Mouse (Mus musculus) cerebellum, adult 11-12 months (tissue): Measurements from ENCODE around the gene Zfp324.
A peak's percentile ranks its signal among the peaks of the same experiment; 100 is the strongest.
"Not testable (repeated sequence)": the region's sequence is repeated elsewhere in the genome, so short reads cannot be mapped to it uniquely, and the experiment has no call there.

Experiments
- DNase-seq: peaks from one replicate; pipeline ENCODE4 v3.0.0; 2022

The Zfp324 gene

DNA sequence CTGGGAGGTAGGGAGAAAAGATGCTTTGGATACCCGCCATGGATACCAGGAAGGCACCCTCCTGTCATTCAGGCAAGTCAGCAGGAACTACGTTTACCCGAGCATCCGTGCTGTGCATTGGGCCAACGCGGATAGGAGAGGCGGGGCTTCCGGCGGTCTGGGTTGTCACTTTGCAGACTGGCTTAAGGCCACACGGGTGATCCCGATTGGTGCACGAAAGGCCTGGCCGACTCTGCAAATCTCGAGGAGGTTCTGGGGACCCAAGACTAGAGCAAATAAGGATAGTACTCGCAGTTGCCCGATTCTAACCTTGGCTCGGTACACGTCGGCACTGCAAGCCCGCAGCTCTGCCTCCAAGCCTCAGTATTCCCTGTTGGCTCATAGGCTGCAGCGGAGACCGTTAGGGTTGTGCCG is at the start of gene Zfp324:
Gene Zfp324 (plus strand): TSS at position 161 of the 414 bp plus-strand sequence.
- DNase-seq, result peak; percentile 94

DNA sequence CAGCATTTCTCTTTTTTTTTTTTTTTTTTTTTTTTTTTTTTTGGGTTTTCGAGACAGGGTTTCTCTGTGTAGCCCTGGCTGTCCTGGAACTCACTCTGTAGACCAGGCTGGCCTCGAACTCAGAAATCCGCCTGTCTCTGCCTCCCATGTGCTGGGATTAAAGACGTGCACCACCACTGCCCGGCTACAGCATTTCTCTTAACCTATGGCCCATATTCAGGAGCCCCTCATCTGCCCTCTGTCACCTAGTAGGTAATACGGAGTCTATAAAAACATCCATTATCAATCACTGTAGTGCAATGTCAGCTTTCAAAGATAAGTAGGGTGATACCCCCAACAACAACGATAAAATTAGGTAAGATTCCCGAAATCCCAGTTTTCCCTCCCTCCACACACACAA is 45.1 kb upstream of the Zfp324 start:
- DNase-seq, result not testable (repeated sequence)

DNA sequence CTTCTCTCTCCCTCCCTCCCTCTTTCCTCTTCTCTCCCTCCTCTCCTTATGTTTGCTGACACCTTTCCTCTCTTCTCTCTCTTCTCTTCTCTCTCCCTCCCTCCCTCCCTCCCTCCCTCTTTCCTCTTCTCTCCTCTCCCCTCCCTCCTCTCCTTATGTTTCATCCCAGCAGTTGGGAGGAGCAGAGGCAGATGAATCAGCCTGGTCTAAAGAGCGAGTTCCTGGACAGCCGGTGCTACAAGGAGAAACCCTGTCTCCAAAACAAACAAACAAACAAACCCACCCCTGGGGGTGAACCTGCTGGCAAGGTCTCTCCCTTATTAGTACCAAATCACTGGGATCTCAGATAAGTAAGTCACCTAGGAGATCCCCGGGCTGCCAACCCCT is 44.3 kb upstream of the Zfp324 start:
- DNase-seq, result no peak

DNA sequence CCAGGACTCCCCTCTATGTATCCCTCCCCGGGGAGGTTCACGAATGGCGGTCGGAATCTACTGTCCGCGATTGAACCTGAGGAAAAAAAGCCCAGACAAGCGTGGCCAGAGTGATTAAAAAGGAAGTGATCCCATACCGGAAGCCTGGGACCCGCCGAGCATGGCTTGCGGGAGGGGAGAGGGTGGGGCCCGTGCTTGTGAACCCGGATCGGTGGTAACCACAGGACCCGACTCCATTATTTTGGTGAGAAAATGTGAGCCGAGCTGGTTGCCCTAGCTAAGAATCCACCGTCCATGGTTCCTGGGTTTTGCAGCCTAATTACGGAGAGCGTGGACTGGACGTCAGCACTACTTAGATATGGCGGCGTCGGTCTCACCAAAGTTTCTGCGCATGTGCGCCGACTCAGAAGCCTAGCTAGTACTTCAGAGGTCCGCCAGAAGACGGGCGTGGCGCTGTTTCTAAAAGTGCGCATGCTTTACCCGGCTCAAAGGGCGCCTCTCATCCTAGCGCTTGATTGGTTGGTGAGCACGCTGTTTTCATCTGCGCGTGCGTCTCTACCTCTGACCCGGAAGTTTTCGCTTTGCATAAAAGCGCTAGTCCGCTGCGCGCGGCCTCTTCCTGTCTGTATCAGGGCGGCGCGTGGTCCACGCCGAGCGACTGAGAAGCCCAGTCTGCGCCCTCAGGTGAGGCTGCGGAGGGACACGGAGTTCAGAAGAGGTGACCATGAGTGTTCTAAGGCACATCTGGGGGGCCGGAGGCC is 43.8 kb upstream of the Zfp324 start, which contains the start of gene Rps5:
Gene Rps5 (plus strand): TSS at position 586 of the 761 bp plus-strand sequence.
- peak; percentile 99 for DNase-seq

DNA sequence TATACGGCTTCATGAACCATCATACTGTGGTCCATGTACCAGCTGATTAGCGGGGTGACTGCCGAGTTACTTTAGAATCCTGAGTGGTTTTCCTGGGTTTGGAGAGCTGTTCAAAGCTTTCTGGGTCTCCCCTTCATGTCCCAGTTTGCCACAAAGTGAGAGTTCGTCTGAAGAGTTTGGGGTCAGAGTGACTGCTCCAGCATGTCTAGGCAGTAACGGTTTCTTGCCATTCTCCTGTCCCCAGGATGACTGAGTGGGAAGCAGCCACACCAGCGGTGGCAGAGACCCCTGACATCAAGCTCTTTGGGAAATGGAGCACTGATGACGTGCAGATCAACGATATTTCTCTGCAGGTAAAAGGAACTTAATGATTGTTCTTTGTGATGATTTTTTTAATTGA is 42.9 kb upstream of the Zfp324 start:
- no peak for DNase-seq

DNA sequence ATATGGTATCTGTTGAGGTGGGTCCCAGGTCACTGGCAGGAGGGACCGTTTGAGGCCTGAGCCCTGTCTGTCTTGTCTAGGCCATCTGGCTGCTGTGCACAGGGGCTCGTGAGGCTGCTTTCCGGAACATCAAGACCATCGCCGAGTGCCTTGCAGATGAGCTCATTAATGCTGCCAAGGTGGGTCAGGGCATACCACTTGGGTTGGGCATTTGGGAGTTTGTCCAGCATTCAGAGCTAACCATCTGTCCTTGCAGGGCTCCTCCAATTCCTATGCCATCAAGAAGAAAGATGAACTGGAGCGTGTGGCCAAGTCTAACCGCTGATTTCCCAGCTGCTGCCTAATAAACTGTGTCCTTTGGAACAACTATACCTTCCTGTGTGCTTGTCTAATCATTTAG is 39.3 kb upstream of the Zfp324 start:
- no peak for DNase-seq

DNA sequence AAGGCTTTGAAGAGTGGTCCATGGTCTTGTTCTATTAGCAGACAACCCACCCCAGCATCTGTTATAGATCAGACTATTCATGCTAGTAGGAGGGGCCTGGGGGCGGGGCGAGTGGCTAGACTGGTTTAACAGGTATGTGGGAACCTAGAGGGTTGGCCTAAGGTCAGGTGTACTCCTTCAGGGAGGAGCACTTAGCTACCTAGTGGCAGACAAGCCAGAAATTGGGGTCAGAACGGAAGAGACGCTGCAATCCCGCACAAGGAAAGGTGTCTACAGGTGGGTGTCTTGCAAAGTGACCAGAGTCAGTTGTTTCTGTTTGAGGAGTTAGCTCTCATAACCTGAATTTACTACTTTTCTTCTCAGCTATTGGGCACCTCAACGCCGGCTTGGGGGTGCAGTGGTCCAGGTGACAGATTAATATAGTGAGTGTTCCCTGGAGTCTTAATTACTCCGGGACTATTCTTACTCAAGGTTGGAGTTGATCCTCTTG is 38.4 kb upstream of the Zfp324 start, which contains the start of gene Rnf225:
Gene Rnf225 (plus strand): TSS at position 226 of the 490 bp plus-strand sequence.
- DNase-seq, result no peak

DNA sequence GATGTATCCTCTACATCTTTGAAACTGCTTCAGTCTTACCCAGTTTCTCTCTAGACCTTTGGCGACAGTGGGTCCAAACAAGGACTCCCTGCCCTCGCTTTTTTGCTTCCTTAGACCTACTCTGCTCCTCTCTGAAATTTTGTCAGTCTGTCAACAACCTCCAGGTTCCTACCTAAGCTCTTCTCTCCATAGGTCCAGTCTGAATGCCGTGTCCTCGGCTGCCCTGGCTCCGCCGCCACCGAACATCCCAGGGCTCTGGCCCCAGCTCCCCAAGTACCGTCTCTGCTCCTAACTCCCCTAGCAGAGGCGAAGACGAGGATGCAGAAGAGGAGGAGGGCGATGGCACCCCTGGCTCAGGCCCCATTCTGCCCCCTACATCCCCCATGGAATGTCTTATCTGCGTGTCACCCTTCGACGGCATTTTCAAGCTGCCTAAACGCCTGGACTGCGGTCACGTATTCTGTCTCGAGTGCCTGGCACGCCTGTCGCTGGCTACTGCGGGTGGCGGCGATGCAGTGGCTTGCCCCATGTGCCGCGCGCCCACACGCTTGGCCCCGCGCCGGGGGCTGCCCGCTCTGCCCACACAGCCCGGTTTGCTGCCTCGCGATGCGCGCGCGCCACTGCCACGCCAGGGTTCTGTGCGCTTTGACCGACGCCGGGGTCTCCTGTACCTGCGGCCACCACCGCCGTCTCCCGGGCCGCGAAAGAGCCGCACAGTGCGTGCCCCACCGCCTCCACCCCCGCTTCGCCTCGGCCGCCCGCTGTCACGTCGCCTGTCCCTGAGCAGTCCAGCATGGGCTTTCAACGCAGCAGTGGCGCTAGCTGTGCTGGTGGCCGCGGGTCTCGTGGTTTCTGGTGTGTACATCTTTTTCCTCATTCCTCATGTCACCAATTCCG is 37.7 kb upstream of the Zfp324 start:
- DNase-seq, result peak; percentile 82

DNA sequence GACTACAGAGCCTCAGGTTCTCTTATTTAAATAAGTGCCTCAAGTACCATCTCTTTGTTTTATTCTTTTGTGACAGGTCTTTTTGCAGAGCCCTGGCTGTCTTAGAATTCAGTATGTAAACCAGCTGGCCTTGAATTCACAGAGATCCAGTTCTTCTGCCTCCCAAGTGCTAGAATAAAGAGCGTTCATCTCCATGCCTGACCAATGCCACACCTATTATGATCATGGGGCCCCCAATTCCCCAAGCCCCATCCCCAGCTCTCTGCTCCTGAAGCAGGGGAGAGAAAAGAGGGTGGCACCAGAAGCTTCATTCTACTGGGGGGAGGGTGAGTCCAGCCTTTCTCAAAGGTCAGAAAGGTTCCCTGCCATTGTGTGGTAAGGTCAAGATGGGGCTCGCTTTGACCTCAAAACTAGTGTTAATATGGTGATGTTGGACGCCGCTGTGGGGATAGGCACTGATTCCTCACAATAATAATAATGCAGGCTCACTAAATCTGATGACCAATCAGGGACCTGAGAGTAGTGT is 32.0 kb upstream of the Zfp324 start:
- no peak for DNase-seq

DNA sequence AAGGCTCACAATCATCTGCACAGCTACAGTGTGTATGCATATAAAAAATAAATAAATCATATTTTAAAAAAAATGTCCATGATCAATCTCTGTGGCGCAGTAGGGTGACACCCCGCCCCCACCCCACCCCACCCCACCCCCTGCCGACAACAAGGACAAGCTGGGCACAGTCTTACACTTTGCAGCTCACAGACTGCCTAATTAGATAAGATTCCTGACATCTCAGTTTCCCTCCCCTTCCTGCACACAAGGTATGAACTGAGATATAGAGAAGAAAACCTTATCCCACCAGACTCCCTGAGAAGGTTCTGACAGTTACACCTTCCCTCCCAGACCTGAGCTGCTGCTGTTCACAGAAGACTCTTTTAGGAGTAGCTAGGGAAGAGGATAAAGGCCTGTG is 30.8 kb upstream of the Zfp324 start:
- DNase-seq, result no peak

DNA sequence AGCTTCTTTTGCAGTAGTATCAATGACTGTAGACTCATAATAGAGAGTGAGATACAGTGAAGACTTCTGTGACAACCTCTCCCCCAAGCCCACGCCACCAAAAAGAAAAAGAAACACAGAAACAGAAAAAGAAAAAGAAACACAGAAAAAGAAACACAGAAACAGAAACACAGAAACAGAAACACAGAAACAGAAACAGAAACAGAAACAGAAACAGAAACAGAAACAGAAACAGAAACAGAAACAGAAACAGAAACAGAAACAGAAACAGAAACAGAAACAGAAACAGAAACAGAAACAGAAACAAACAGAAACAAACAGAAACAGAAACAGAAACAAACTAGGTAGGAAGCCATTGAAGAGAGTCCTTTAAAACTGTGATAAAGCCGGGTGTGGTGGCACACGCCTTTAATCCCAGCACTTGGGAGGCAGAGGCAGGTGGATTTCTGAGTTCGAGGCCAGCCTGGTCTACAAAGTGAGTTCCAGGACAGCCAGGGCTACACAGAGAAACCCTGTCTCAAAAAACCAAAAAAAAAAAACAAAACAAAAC is 28.3 kb upstream of the Zfp324 start:
- DNase-seq, result not testable (repeated sequence)

DNA sequence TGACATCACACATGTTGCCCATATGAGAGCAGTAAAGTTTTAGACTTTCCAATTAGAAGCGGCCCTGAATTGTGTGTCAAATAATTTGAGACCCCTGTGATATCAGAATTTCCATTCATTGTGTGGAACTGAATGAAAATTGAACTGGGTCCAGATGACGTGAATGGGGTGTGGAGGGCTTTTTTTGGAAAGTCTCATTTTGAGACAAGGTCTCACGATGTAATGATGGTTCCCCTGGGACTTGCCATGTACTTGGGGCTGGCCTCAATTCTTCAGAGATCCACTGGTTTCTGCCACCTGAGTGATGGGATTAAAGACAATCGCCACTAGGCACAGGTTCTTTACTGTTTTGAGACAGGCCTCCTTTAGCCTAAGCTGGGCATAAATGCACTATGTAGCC is 25.0 kb upstream of the Zfp324 start:
- DNase-seq, result no peak

DNA sequence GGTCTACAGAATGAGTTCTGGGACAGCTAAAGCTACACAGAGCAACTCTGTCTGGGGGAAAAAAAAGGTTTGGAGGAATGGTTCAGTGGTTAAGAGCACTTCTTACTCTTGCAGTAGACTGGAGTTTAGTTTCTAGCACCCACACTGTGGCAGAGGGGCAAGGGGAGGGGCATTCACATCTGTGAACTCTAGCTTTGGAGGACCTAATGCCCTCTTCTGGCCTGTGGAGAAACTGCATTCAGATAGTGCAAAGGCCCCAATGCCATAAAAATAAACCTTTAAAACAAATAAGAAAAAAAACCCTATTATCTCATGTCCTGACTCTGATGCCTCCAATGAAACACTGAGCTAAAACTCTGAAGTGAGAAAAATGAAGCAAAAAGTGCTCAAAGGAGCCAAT is 22.1 kb upstream of the Zfp324 start:
- no peak for DNase-seq

DNA sequence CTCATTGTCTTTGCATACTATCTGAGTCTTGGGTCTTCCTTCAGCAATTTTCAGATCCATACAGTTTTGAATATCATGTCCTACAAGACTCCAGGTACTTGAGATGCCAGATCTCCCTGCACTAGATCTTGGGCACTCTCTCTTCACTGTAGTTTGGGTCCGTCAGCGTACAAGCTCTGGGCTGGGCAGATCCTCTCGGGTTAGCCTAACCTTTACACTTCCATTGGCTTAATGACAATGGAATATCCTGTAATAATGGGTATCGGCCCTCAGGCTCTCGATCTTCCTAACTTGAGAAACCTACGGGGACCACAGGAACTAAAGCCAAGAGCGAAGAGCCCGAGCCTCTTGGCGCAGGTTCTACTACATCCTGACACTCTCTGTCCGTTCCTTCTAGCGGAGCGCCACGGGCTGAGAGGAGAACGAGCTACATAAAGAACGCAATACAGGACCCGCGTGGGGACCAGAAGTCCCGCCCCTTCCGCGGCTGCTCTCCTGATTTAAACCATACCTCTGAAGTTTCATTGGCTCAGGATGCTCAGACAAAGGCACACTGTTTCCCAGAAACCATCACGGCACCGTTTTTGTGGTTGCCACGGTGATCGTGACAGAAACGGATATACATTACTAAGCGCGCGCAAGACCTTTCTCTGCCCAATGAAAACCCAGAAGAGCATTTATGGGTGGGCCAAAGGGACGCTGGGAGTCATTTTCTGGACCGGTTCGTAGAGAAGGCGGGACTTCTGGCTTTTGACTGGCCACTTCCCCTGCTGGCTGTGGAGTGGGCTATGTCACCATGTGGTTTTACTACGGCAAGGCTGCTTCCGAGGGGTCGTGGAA is 16.4 kb upstream of the Zfp324 start:
- DNase-seq, result peak; percentile 97

DNA sequence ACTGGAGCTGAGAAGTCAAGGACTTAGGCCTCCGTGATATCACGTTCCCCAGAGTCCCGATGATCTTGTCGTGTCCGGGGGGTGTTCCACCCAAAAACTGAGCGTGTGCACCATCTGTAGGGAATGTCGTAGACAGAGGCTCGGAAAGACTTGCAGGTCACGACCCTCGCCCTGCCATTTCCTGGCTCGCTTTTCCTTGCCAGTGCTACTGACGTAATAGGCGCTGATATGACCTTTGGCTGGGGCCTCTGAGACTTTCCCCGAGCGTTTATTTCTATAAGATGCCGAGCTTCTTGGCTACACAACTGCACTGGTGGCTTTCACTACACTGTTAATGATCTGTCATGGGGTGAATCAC is 15.8 kb upstream of the Zfp324 start:
- DNase-seq, result no peak

DNA sequence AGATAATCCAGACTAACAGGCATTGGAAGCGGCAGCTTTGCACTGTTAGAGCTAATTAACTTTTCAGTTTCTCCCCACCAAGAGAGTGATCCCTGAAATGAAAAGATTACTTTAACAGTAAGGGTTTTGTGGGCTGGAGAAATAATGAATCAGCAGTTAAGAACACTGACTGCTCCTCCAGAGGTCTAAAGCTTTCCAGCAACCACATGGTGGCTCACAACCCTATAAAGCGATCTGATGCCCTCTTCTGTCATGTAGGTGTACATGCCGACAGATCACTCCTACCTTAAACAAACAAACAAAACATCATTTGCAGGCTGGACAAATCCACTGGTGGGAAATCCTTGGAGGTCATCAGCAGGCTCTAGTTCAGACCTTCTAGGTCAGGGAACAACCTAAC is 10.7 kb upstream of the Zfp324 start:
- no peak for DNase-seq

DNA sequence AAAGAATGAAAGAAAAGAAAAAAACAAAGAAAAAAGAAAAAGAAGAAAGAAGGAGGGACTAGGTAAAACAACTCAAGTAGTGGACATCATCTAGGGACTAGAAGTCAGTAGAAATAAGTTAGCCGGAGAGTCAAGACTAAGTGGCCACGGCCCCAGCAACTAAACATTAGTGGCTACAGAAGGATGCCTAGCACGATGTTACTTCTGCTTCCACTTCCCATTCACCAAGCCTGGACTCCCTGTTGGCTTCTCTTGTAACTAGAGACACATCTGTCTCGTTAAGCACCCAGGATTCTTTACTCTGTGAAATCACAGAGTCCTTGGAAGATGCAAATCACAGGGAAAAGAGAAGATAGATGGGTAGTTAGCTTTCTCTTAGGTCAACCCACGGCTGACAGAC is 8.1 kb upstream of the Zfp324 start:
- no peak for DNase-seq

DNA sequence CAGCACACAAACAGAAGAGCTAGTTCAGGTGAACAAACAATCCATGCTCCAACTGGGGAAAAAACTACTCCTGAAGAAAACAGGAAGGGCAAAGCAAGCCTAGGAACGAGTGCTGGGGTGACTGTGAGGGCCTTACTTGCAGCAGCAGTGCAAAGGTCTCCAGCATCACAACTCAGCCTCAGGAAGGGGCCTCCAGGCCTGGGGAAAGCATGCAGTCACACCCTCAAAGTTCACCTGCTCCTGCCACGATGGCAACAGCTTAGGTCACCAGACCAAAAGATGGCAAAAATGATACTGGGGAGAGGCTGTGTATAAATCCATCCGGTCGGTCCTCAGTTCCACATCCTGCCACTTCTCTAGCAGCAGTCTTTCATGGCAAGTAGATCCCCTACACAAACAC is 6.7 kb upstream of the Zfp324 start:
- DNase-seq, result no peak

DNA sequence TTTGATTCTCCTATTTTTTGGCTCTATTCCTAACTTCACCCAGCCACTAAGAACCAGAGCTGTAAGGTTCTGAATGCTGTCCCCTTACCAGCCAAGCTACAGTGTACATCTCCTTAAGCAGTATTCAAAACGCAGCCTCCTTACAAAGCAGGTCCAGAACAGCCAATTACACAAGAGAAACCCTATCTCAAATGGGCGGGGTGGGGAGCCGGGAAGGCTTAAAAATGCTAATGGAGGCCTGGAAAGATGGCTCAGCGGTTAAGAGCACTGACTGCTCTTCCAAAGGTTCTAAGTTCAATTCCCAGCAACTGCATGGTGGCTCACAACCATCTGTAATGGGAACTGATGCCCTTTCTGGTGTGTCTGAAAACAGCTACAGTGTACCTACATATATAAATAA is 5.9 kb upstream of the Zfp324 start:
- DNase-seq, result no peak

DNA sequence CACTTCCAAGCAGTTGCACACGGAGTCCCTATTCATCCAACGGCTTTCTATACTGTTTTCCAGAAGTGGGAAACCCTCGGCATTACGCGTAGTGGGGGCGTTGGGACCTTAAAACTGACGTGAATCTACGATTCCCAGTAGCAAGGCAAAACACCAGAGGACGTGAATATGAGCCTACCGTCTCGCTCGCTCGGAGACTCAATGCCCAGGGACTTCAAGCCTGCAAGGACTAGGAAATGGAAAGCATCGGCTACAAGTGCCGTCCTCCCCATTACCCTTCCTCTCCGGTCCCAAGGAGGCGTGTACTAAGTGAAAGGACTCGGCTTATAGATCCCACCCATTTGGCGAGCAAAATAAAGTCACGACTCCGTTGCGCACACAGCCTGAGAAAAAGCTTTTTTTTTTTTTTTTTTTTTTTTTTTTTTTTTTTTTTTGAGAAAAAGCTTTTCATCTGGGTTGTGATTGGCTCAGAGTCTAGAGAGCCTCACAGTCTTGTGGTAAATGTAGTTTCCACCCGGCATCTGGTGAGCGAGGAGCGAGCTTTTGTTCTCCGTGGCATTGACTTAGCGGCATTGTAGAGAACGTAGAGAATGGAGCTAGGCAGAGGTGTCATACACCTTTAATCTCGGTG is 4.0 kb upstream of the Zfp324 start:
- DNase-seq, result peak; percentile 57

DNA sequence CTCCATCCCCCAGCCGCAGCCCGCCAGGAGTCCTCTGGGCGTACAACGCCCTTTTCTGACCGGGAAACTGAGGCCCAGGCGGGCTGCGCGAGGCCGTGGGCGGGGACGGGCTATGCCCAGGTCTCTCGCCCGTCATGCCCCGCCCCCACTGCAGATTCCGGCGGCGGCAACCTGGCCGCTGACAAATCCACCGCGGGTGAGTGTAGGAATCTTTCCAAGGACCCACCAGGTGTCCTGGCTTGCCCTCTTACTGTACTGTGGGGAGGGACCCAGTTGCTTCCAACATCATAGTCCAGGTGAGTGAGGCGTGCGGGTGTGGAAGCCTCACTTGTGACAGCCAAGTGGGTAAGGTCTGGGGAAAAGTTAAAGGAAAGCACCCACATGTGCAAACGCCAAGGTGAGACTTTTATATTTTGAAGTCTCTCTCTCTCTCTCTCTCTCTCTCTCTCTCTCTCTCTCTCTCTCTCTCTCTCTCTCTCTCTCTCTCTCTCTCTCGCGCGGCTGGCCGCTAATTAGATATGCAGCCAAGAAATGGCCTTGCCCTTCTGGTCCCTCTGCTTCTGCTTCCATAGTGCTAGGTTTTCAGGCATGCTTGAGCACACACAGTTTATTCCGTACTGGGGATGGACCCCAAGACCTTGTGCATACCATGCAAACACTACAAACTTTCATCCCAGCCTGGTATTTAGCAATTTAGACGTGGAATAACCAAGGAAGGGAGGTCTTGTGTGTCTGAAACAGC is 637 bp downstream of the Zfp324 start:
- DNase-seq, result peak; percentile 87
